Mouse (Mus musculus): ENCODE results near the gene Clcf1. TPM values are rescaled to one million over a fixed set of nuclear protein-coding genes. Genes with fewer than 3 reads are reported as not detected.
A peak's percentile ranks its signal among the peaks of the same experiment; 100 is the strongest.

The Clcf1 gene
- 2.1 and 2.5 TPM in 2 replicates for polyA plus RNA-seq (2015; fragmentation: Nextera tagmentation; extraction: Ambion mirVana)

GRCm38 (mm10) chr19:4214071-4214770, at the start of gene Clcf1, which contains the start of gene AC109138.7:
Gene Clcf1, plus strand, starts transcription at chr19:4214238.
Gene AC109138.7, plus strand, starts transcription at chr19:4214357.
- peak; percentile 58 for DNase-seq (ENCODE audit: low spot score)

GRCm38 (mm10) chr19:4164721-4165120, 49.3 kb upstream of the Clcf1 start:
- DNase-seq (ENCODE audit: low spot score) = no peak

DNA sequence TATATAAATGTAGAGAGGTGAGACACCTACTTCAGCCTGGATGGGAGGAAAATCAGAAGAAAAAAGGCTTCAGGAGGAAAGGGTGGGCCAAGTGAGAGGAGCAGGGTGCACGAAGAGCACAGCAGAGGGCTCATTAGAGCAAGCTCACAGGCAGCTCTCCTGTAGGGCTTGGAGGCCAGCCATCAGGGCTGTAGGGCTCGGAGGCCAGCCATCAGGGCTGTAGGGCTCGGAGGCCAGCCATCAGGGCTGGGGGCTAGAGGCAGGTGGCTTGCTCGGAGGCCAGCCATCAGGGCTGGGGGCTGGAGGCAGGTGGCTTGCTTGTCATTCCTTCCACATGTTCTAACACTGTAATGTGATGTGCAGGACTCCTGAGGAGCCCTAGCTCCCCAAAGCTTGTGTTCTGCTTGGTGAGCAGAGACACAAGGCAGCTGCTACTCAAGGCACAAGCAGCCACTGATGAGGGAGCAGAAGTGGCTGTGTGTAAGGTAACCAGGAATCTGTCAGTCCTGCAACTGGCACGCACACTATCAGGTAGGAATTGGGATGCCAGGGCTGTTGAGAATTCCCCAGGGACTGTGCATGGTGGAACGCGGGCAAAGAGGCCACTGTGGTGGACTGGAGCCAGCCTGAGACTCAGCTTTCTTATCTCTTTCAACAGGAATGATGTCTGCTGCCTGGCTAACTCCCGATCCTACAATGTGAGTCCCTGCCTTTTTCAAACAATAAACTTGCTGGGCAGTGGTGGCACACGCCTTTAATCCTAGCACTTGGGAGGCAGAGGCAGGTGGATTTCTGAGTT, 47.2 kb upstream of the Clcf1 start:
- DNase-seq (ENCODE audit: low spot score) = no peak

GRCm38 (mm10) chr19:4169378-4169784, 44.7 kb upstream of the Clcf1 start:
- peak; percentile 99 for DNase-seq (ENCODE audit: low spot score)

- DNase-seq (ENCODE audit: low spot score) = no peak
Measured at GRCm38 (mm10) chr19:4169810-4170209, 44.2 kb upstream of the Clcf1 start.

DNA sequence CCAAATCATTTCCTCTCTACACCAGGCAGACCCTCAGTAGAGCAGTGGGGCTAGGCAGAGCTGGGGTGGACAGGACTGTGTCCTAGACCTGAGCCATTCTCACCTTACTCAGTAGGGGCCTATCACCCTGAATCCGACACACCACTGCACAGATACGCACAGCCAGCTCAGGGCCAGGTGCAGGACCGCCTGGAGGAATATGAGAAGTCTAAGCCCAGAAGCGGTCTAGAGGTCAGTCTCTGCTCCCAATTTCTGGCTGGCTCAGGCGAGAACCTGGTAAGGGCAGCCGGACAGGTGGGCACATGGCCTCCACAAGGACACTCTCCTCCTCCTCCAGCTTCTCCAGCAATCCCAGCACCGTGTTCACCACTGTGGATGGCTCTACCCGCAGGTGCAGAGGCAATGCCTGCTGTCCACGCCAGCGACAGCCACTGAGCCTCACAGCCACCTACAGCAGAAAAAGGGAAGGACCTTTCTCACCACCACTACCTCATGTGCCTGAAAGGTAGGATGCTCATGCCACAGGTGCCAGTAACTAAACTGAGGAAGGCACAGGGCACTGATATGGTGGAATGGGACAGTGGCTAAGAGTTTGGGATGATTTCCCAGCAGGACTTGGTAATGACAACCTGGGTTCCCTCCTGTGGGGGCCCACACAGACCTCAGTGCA, 43.2 kb upstream of the Clcf1 start:
- DNase-seq (ENCODE audit: low spot score) = no peak

DNA sequence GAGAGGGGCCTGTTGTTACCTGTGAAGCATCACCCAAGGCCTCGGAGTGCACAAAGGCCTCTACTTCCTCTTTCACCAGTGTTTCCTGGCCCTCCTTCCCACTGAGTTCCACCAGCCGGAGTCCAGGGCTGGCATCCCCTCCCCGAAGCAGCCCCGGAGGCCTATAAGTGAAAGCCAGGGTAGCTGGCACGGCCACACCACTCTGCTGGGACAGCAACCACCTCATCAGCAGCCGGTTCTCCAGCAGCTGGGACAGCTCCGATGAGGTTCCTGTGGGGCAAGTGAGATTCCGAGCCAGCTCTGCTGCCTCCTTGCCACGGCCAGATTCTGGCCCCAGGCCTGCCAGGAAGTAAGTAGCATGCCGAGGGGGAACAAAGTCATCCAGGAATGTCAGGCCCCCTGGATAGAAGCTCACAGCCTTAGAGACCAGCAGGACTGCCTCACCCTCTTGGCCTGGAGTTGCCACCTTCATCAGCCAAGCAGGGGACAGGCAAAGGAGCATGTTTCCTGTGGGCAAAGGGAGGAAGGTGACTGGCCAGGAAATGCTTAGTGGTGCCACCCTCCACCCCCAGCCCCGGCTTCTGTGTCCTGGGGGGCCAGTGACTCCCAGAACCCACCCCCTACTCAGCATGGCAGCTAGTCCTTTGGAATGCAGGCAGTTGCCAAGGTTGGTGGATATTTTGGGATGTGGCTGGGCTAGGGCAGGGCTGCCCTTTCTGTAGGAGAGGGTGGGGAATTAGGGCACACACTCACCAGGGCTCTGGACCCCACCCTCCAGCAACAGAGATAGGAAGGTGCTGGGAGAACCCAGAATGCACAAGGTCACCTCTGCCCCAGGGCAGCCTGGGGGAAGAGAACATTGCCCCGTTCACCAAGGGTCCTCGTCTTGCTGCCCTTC, 42.4 kb upstream of the Clcf1 start:
- no peak for DNase-seq (ENCODE audit: low spot score)

DNA sequence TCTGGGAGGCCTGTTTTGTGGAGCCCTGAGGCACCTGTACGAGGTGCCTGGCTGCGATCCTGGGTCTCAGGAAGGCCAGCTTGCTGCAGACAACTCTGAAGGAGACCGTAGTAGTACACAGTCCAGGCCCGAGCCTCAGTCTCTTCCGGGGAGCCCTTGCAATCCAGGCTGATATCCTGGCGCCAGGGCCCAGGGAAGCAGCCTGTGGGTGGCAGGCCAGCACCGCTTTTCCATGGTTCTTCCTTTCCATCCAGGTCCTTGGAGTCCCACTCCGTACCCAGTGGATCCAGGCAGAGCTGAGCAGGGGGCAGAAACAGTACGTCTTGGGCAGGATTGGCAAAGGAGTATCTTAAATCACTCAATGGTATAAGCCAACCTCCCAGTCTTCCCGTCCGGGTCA, 41.1 kb upstream of the Clcf1 start:
- no peak for DNase-seq (ENCODE audit: low spot score)

DNA sequence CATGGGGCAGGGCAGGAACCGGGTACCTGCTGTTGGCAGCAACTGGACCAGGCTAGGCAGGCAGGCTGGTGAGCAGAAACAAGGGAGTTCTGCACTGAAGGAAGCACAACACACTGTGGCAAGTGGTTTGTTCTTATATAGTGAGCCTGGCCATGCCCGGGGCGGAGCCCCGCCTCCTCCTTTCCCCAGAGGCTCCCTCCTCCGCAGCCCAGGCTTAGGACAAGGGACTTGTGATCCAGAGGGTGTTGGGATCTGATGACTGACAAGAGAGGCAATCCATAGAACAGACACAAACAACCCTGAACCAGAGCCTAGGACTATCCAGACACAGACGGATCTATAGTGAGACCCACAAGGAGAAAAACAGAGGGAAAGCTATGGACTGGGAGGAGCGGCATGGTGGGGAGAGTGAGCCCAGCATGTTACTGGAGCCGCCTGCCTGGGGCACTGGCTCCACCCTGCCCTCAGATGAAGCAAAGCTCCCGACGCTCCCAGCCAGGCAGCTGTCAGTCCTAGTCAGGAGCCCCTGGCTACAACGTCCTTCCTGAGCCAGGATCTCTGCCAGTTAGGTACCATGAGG, 38.6 kb upstream of the Clcf1 start, which contains the start of gene Carns1:
Gene Carns1, minus strand, starts transcription at position 112 of the 580 bp plus-strand sequence.
- DNase-seq (ENCODE audit: low spot score) = no peak

DNA sequence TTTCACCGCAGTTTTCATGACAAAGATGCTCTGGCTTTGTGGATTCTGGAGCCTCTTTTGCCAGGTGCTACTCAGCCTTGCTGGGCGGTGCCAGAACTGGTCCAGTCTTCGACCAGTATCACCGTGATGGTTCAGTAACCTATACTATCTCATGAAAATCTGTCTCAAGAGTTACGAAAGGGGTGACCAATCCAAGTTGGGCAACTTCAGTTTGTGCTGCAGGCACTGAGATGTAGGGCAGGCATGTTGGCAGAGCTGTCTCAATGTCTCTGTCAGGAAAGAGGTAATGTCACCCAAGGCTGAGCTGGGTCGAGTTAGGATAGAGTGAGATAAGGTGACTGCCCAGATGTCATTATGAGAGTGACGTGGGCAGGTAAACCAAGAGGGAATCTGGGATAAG, 33.6 kb upstream of the Clcf1 start:
- DNase-seq (ENCODE audit: low spot score) = no peak

DNA sequence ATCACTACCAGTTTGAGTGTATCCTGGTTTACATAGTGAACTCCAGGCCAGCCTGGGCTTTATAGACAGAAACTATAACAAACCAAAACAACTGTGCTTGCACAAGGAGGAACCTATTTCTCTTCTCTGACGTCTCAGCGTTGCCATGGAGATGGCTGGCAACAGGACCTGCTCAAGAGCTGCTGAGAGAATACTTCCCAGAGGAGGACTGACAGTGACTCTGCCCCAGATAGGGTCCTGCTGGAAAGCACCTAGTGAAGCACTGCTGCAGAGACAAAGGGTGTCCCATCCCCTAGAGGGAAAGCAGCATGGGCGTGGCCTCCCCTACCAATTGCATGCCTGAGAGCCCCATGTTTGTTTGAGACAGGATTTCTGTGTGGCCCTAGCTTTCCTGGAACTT, 32.1 kb upstream of the Clcf1 start:
- no peak for DNase-seq (ENCODE audit: low spot score)

- DNase-seq (ENCODE audit: low spot score) = no peak
Measured at GRCm38 (mm10) chr19:4183689-4184088, 30.3 kb upstream of the Clcf1 start.

DNA sequence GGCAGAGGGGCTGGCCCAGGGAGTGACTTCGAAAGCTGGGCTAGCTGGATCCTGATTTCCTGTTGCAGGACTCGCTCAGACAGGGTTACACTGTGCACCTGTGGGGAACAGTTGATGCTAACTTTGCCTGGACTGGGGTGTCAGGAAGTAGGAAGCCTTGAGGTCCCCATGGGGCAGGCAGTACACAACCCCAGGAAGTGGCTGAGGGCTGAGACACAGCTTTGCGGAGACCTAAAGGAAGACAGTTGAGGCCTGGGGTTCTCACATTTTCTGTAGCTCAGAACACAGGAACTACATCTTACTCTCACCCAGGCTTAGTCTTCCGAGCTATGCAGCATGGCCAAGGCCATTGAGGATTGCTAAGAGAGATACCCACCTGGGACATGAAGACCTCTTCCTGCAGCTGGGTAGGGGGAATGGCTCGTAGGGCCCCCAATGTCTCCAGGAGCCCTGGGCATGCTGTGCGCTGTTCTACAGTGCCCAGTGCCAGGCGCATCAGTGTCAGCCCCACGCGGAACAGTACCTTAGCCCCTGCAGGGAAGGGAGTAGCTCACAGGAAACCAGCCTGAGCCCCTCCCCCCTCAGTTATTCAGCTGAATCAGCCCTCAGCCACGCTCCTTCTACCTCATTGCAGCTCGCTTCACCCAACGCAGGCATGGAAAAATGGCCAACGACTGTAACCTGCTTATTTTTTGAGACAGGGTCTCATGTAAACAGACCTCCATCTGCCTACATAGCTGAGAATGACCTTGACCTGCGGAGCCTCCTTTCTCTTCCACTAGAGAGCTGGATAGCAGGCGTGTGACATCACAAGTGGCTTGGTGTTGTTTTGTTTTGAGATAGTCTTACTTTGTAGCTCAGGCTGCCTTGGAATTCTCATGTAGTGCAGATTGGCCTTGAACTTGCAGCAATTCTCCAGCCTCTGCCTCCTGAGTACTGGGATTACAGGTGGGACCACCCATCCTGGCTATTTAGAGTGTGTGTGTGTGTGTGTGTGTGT, 28.8 kb upstream of the Clcf1 start:
- DNase-seq (ENCODE audit: low spot score) = peak; percentile 91

DNA sequence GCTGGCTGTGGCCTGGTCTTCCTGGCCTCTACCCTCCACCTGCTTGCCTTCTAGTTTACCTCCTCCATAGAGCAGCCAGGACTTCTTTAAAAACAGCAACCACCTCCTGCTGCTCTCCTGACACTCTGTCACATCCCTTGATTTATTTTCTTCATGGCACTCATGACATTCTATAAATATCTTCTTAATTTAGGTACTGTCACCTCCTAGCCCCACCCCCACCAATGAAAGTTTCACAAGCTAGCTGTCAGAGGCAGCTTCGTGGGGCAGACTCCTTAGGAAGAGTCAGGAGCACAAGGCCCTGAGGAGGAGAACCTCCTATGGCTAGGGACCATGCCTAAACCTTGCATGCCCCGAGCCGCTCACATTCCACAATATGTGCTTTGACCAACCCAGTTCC, 26.7 kb upstream of the Clcf1 start:
- no peak for DNase-seq (ENCODE audit: low spot score)

GRCm38 (mm10) chr19:4189051-4189620, 24.9 kb upstream of the Clcf1 start:
- no peak for DNase-seq (ENCODE audit: low spot score)

DNA sequence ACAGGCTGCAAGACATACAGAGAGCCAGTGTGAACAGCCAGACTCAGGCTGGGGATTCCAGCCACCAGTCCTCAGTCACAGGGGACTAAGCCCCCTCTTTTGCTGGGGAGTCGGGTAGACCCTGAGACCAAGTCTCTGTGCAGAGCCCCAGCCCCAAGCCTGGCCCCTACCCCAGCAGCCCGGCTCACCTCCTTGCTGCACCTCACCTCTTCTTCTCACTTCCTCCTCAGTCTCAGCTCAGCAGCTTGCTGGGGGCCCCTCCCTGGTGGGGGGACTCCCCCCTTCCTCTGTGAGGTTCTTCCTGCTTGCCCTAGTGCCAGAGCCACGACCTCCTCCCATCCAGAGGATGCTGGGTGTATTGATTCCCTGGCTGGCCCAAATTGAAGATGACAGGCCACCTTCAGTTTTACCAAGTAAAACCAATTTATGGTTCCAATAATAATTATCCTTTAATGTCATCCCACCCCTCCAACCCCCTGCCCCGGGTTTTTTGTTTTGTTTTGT, 23.2 kb upstream of the Clcf1 start, which contains the start of gene Tbc1d10c:
Gene Tbc1d10c, minus strand, starts transcription at position 454 of the 504 bp plus-strand sequence.
- DNase-seq (ENCODE audit: low spot score) = peak; percentile 89

DNA sequence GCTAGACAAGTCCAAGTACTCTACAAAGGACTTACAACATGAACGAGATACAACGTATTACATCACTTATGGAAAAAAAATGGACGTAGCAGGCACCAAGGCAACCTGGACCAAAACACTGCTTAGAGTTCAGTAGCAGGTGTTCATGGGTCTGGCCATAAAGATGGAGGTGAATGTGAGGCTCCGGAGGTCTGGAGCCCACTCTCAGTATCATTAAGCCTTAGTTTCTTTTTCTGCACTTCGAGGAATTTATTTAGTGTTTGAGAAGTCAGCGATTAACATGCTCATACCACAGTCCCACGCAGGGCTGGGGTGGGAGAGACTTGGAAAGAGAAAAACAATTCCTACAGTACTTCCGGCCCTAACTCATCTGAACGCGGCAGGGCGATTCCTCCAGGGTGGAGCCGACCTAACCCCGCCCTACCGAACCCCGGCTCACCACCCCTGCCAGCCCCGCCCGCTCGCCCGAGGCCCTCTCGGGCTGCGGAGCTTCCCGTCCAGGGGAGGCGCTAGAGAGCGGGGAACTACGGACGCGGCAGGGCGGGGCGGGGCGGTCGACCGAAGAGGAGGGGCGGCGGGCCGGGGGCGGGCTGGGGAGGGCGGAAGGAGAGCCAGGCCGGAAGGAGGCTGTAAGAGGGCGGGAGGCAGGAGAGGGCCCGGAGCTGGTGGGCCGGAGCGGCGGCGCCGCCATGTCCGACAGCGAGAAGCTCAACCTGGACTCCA, 22.3 kb upstream of the Clcf1 start, which contains the start of gene Ppp1ca:
Gene Ppp1ca, plus strand, starts transcription at position 538 of the 723 bp plus-strand sequence.
- peak; percentile 97 for DNase-seq (ENCODE audit: low spot score)
